Mouse (Mus musculus) E14TG2a.4 (cell line): ENCODE results near the gene Zfyve9.

Experiments used
- CTCF ChIP-seq: conservative IDR thresholded peaks from 2 replicates; pipeline ENCODE4 v1.5.1; 2014; ENCODE audit warnings: low read length
- POU5F1 ChIP-seq: IDR thresholded peaks from 2 replicates; pipeline ENCODE4 v1.6.1; 2014; ENCODE audit warnings: low read length, borderline replicate concordance

GRCm38 (mm10) chr4:108811142-108811541 lies 30.5 kb upstream of the Zfyve9 start:
- TF ChIP-seq CTCF (no peak), POU5F1 (no peak)
